Mouse (Mus musculus): ENCODE measurements at regions not wholly inside any gene's neighbourhood (a gene's known extent, or its start where the extent isn't known, plus 50 kb on each side); places are given as distances from the start of the nearest gene placed in this dataset.

GRCm38 (mm10) chr1:90552644-90553043 lies 50.1 kb upstream of the Cops8 start:
- ATAC-seq (ENCODE audit: poor library complexity, severe bottlenecking), result no peak

All from megakaryocyte, adult 5-6 weeks (primary cell).